Mouse (Mus musculus) left cerebral cortex, adult 8-10 months (tissue): ENCODE measurements at regions not wholly inside any gene's neighbourhood (a gene's known extent, or its start where the extent isn't known, plus 50 kb on each side); places are given as distances from the start of the nearest gene placed in this dataset.

Source experiments
- DNase-seq, 2 experiments: peaks; one replicate each; pipeline ENCODE4 v3.0.0; 2022; ENCODE audit warnings: low spot score in 2 of 2

DNA sequence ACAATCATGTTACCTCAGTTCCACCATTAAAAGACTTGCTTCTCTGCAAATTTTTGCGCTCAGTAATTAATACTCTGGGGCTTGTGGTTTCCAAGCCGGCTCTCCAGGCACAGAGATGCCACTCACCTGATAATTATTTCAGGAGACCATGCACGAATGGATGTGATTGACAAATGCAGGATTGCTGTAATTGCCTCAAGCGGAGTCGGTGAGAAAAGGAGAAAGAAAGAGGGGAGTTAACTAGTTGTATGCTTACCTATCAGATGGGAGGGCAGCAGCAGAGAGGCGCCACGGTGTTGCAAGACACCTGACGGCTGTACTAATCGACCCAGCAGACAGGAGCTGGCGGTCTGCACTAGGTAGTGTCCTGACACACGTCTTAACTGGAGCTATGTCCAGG is 513.4 kb upstream of the Mki67 start:
- no peak for DNase-seq

DNA sequence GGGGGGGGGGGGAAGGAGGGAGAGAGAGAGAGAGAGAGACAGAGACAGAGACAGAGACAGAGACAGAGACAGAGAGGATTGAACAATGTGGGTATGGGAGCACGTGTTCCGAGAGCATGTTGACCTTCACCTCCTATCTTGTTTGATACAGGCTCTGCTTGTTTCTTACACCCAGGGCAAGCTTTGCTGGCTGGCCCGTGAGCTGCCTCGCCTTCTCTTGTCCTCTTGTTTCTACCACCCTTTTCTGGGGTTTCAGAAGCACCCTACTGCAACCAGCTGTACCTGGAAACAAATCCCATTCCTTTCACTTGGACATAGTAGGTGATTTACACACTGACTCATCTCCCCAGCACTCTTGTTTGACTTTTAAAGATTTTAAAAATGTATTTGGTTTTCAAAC is 516.0 kb upstream of the Mki67 start:
- no peak for DNase-seq

- no peak for DNase-seq
Observed at GRCm38 (mm10) chr7:136235563-136235962, 519.4 kb upstream of the Mki67 start.

DNA sequence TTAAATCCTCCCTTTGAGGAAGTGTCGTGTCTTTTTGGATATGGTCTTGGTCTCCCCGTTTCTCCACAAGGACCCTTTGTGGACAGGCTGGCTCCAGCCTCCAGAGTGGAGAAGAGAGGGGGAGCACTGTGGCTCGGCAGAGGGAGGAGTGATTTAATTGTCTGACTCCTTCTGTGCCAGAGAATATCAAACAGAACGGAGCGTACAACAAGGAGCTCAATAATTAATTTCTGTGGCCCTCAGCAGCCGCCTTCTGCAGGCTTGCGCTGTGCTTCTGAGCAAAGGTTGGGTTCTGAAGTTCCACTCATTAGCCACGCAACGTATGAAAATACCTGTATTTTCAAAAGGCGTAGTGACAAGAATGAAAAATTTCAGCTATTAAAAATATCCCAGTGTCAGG is 520.2 kb upstream of the Mki67 start:
- no peak for DNase-seq

GRCm38 (mm10) chr7:136265691-136266090 is 549.5 kb upstream of the Mki67 start:
- no peak for DNase-seq

DNA sequence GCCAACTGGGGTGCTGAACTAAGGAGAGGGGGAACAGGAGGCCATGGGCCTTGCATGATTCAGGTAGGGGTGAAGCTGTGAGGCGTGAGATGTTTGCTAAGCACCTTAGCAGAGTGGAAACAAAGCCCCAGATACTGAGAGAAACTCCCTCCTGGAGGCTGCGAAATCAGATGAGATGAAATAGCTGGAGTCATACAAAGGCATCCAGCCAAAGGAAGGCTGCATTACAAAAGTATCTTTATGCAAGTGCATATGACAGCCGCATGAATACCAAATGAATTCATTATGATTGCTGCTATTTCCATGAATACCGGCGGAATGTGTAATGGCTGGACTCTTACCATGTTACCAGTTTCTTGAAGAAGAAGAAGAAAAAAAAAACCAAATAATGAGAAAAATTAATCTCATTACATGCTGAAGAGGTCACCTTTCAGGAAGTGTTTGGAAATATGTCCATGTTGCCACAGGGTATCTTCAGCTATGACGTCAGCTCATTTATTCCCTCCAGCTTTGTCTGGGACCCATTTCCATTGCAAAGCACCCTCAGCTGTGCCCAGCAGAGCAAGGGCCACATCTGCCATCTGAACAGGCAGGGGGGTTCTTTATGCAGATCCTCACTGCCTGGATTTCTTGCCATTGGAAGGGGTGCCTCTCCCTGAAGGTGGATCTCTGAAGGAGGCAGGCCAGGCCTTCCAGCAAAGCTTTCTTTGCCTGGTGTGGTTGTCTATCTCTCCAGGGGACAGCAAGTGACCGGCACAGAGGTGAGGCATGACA is 551.7 kb upstream of the Mki67 start:
- DNase-seq = peak in 1 of 2 experiments; percentile 16

DNA sequence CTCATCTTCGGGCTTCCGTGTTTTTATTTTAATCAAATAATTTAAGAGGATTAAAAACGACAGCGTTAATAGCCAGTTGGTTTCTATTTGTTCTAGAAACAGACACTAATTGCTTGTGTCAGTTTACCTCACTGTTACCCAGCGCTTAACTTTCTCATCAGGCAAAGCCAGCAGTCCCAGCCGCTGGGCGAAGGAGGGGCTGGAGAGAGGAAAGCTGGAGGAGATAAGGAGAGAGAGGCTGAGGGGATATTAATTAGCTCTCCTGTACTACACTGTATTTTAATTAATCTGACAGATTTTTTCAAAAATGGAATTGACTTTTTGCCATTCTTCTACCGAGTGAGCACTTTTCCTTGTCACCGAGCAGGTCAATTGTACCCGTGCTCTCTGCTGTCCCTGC is 559.5 kb upstream of the Mki67 start:
- no peak for DNase-seq

GRCm38 (mm10) chr7:136283770-136284169 is 567.6 kb upstream of the Mki67 start:
- DNase-seq = no peak

GRCm38 (mm10) chr7:136285606-136286005 is 569.4 kb upstream of the Mki67 start:
- no peak for DNase-seq

DNA sequence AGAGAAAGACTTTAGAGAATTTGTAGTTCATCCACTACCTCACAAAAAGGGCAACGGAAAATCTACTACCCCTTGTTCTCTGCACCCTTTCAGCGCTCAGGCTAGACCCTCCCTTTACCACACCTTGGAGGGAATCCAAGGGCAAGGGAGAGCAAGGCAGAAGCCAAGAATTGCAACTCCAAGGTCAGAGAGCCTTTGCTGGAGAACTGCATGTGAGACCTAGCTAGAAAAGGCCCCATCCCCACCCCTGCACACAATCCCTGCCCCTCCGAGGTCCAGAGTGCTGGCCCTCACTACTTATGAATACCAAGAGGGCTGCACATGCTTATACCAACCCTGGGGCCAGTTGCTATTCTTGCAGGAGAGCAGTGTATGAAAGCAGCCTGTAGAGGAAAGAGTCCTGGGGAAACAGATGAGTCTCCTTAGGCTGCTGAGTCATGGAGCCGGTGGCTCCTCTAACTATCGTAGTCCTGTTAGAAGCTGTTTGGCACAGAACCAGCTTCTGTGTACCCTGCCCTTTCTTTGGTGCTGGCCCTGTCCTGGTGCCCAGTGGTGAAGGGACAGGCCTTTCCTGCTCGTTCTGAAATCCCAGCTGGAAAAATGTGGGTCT is 577.5 kb upstream of the Mki67 start:
- no peak for DNase-seq

- no peak for DNase-seq
Observed at GRCm38 (mm10) chr7:136294445-136294844, 578.3 kb upstream of the Mki67 start.

DNA sequence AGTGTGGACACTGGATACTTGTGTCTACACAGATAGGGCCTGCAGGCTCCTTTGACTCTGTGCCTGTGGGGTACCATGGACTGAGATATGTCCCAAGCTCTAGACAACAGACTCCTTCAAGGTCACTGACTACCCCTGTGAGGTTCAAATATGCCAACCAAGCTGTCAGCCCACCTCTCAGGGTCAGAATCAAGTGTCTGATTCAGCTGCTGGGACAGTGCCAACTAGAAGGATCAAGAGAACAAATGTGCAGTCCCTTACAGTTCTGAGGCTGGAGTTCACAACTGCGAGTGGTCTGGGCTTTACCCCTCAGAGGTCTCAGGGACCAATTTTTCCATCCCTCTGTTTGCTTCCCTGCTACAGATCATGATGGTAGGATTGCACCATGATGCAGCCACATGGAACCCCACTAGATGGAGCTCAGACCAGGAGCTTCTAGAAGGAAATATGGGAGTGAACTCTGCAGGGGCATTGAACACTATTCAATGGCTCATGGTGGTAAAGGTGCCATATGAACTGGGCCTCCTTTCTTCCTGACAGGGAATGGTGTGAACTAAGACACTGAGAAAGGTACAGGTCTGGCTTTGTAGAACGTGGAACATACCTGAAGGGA is 581.8 kb upstream of the Mki67 start:
- DNase-seq = no peak

- DNase-seq = no peak
Observed at GRCm38 (mm10) chr7:136306137-136306536, 588.3 kb upstream of the Mgmt start.

- no peak for DNase-seq
Observed at GRCm38 (mm10) chr7:136308765-136309164, 585.6 kb upstream of the Mgmt start.

- no peak for DNase-seq
Observed at GRCm38 (mm10) chr7:136327281-136327680, 567.1 kb upstream of the Mgmt start.

DNA sequence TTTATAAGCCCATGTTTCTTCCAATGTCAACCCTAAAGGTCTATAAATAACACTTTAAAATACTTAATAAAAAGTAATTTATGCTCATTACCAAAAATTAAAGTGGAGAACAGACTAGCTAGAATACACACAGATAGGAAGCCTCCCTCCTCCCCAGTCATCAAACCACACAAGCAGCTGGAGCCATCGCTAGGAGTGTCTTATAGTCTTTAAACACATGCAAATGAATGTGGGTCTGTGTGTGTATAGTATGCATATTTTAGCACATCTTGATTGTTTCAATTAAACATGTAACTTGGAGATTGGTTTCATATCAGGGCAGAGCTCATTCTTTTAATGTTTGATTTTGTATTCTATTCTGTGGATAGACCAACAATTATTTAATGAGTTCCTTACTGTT is 564.0 kb upstream of the Mgmt start:
- DNase-seq = no peak

DNA sequence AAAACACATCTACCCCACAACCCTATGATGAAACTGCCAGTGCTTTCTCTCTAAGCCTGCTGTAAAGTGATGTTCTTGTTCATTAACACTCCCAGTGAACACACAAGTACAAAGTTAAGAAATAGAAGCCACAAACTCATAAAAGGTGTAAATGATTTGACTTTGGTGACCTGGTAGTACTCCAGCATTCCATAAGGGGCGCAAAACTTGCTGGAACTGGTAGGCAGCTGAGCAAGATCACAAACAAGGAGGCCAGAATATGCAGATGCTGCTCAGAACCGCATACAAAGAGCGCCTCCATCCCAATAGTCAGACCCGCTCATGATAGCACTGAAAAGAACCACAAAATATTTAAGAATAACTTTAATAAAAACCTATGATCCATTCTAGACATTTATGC is 561.6 kb upstream of the Mgmt start:
- DNase-seq = no peak

DNA sequence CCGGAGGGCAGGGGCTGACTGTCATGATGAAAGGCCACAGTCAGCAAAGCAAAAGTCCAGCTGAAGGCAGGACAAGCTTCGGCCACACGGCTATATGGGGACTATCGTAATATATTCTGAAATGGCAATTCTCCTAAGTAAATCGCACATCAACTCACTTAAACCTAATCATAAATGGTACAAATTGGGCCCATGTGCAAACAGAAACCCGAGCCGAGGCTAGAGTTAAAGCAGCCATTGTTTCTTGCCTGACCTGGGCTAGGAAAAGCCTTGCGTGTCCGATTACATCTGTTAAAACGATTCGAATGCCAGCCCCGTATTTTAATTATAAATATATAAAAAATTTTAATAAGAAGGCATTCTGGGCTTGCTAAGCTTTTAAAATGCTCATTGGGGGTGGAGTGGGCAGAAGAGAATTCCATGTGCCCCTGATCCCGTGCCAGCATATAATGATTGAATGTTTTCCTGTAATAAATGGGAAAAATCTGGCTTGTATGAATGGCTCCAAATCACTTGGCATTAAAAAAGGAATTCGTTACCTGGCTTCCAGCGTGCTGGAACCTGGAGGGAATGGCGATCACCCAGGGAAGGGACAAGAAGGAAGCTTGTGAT is 552.7 kb upstream of the Mgmt start:
- DNase-seq = no peak

GRCm38 (mm10) chr7:136342211-136342799 is 552.1 kb upstream of the Mgmt start:
- no peak for DNase-seq

GRCm38 (mm10) chr7:136342822-136343221 is 551.6 kb upstream of the Mgmt start:
- peak in 1 of 2 experiments; percentile 4 for DNase-seq

DNA sequence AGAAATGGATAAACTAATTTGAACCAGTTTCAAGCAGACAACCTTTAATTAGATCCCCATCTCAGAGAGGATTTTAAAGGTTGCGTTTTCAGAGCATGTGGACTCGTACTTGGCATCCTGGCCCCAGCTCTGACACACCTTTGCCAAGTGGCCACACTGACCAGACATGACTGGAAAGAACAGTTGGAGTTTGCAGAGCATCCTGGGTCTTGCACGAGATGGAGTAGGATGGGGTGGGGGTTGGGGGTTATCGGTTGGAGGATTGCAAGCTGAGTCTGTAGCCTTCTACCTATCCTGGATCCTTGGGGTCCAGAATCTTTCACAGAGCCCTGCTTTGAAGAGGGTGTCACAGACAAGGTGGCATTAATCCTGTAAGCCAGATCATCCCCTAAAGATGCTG is 550.9 kb upstream of the Mgmt start:
- no peak for DNase-seq

DNA sequence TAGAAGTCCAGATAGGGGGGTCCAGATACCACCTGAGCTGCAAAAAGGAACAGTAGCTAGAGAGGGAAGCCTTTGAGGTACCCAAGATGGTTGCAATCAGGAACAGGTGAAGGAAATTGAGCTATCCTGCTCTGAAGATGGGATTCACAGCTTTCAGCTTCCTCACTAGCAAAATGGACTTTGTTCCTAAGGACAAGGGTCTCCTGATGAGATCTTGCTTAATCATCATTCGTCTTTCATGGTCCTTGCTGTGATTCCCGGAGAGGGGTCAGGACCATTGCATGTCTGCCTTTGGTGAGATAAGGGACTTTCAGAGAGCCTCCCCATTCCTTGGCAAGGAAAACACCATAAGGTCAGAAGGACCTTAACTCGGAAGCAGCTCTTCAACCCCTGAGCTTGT is 549.4 kb upstream of the Mgmt start:
- DNase-seq = no peak
